Mouse (Mus musculus) spleen, adult 2 months (tissue): ENCODE data around the gene Rab6a.

Source experiments
- CTCF ChIP-seq: fragments of 200-500 bp; IDR thresholded peaks from 2 replicates; pipeline ENCODE4 v1.5.1; 2011; ENCODE audit warnings: mild to moderate bottlenecking, inconsistent platforms; ENCODE audit not compliant: insufficient read depth, insufficient read length, insufficient replicate concordance; ENCODE audit errors: extremely low read depth
- POLR2A ChIP-seq: fragments of 200-500 bp; IDR thresholded peaks from 2 replicates; pipeline ENCODE4 v1.6.1; 2011; ENCODE audit warnings: low read depth, low read length, inconsistent platforms

DNA sequence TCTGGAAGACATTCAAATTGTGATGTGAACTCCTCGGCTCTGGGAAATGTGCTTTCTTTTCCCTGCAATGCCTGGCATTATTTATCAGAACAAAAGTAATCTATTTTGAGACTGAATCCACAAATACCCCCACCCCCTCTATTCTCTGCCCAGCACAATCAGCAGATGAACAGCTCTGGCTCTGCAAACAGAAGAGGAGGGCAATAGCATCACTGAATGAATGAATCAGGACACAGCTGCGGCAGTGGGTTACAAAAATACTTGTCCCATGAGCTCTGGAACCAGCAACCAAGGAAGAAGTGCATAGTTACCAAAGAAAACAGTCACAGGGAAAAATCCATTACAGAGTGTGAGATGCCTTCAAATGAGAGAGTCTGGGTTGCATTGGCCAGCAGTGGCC lies 28.4 kb upstream of the Rab6a start:
- TF ChIP-seq CTCF: no peak
- TF ChIP-seq POLR2A: no peak
